Mouse (Mus musculus) limb, embryonic 11.5 days (tissue): ENCODE measurements at regions not wholly inside any gene's neighbourhood (a gene's known extent, or its start where the extent isn't known, plus 50 kb on each side); places are given as distances from the start of the nearest gene placed in this dataset.

ENCODE experiments used
- ATAC-seq: fragments of 200-750 bp; cut with Nextera tagmentation; 2 replicates; pipeline ENCODE4 v1.8.0; 2017; ENCODE audit warnings: low read depth; ENCODE audit not compliant: insufficient number of reproducible peaks, low FRiP score, low TSS enrichment
- DNase-seq: peaks from one replicate; pipeline ENCODE4 v3.0.0-alpha.2; 2015; ENCODE audit warnings: low spot score
- H3K27ac ChIP-seq: fragments of 300-500 bp; sonication (generic); replicated peaks from 2 replicates; pipeline ENCODE4 v1.5.1; 2014; ENCODE audit warnings: low read depth, mild to moderate bottlenecking, low read length
- H3K27me3 ChIP-seq: fragments of 300-500 bp; sonication (generic); 2 replicates; pipeline ENCODE4 v1.6.1; 2014; ENCODE audit warnings: mild to moderate bottlenecking, low read length, mixed read lengths; ENCODE audit not compliant: control insufficient read depth, insufficient read depth
- H3K36me3 ChIP-seq: fragments of 300-500 bp; sonication (generic); 2 replicates; pipeline ENCODE4 v1.6.1; 2014; ENCODE audit warnings: mild to moderate bottlenecking, low read length, moderate library complexity, mixed read lengths; ENCODE audit not compliant: control insufficient read depth, insufficient read depth
- H3K4me1 ChIP-seq: fragments of 300-500 bp; sonication (generic); 2 replicates; pipeline ENCODE4 v1.6.1; 2014; ENCODE audit warnings: low read length, mixed read lengths; ENCODE audit not compliant: control insufficient read depth, insufficient read depth
- H3K4me2 ChIP-seq: fragments of 300-500 bp; sonication (generic); 2 replicates; pipeline ENCODE4 v1.6.1; 2014; ENCODE audit warnings: low read depth, mild to moderate bottlenecking, moderate library complexity; ENCODE audit not compliant: severe bottlenecking
- H3K4me3 ChIP-seq: fragments of 300-500 bp; sonication (generic); 2 replicates; pipeline ENCODE4 v1.5.1; 2014; ENCODE audit warnings: low read depth, low read length
- H3K9ac ChIP-seq: fragments of 300-500 bp; sonication (generic); 2 replicates; pipeline ENCODE4 v1.6.1; 2014; ENCODE audit warnings: mild to moderate bottlenecking, low read length
- H3K9me3 ChIP-seq: fragments of 300-500 bp; sonication (generic); 2 replicates; pipeline ENCODE4 v1.6.1; 2016; ENCODE audit warnings: low read length; ENCODE audit not compliant: control insufficient read depth
- WGBS: fragments of 180-500 bp; shearing (Covaris S2); extraction: QIAGEN DNeasy Blood & Tissue Kit; methylation state at CpG from one replicate; pipeline ENCODE4 v1.1.7; 2014; 5-methylcytosine and 5-hydroxymethylcytosine counted together

DNA sequence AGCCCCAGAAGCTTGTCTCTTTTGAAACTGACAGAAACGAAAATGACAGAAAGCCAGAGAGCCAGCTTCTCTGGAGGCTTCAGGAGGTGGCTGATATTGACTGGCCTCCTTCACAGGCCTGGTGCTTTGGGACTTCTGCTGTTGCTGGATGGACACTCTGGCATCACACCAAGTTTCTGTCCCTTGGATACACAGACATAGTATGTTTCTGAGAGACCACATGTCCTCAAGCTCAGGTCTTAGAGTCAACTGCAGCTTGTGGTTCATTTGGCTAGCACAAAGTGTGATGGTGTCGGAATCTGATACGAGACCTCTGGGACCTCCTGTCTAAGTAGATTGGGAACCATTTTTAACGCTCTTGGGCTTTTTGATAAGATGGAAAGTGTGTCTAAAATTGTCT, 502.0 kb downstream of the Sqor start:
- no peaks in the 10 kb centered on the region for H3K27me3 ChIP-seq
- DNase-seq (no peak), ATAC-seq (no peak)
- H3K4me1 ChIP-seq, result no peaks in the 10 kb centered on the region
- 82% methylated on average over 4 of the region's 4 CpGs for WGBS
- H3K36me3 ChIP-seq, result no peaks in the 10 kb centered on the region
- no peak overlapping the region for H3K4me2 ChIP-seq
- H3K9ac ChIP-seq, result no peak overlapping the region
- no peak overlapping the region for H3K4me3 ChIP-seq
- H3K27ac ChIP-seq, result no peak overlapping the region
- H3K9me3 ChIP-seq, result no peaks in the 10 kb centered on the region

- DNase-seq, result no peak
- H3K4me1 ChIP-seq, result no peaks in the 10 kb centered on the region
- WGBS, result 88% methylated on average over 9 of the region's 9 CpGs
- H3K27me3 ChIP-seq, result no peaks in the 10 kb centered on the region
- 0 out of 2 replicates have a peak, but pooled peaks have one; percentile 31 for ATAC-seq
- H3K4me2 ChIP-seq, result no peak overlapping the region
- H3K9ac ChIP-seq, result no peak overlapping the region
- no peaks in the 10 kb centered on the region for H3K9me3 ChIP-seq
- no peak overlapping the region for H3K27ac ChIP-seq
- H3K36me3 ChIP-seq, result no peaks in the 10 kb centered on the region
- no peak overlapping the region for H3K4me3 ChIP-seq
Observed at GRCm38 (mm10) chr2:123274866-123275735, 510.1 kb downstream of the Sqor start.

DNA sequence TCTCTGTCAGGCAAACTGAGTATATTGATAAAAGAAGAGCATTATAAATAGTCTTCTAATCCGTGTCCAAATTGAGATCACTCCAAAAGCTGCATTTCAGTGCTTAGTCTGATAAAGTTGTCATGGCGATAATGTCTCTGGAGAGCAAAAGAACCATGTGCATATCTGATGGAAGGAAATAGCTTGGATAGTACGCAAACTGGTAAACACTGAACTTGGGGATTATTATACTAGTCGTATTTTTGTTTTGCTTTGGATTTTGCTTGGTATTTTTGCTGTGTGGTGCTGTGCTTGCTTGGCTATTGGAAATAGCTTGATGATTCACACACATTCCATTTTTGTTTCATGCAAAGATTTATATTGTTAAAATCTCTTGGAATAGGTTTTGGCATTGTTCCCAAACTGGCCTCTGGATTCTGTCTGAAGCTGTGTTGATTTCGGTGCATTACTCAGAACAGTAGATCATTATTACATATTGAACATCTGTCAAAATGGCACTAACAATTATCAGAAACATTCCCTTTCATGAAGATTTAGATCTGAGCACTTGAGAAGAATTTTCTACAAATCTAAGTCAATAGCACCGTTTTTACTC, 510.8 kb downstream of the Sqor start:
- ATAC-seq (no peak), DNase-seq (no peak)
- Histone ChIP-seq H3K36me3 (no peaks in the 10 kb centered on the region), H3K4me1 (no peaks in the 10 kb centered on the region), H3K9ac (no peak overlapping the region), H3K9me3 (no peaks in the 10 kb centered on the region), H3K4me3 (no peak overlapping the region), H3K27me3 (no peaks in the 10 kb centered on the region), H3K4me2 (no peak overlapping the region), H3K27ac (no peak overlapping the region)
- WGBS, result 85% methylated on average over 6 of the region's 6 CpGs

GRCm38 (mm10) chr2:123311554-123312276, 546.7 kb downstream of the Sqor start:
- Histone ChIP-seq H3K4me2 (no peak overlapping the region), H3K4me3 (no peak overlapping the region), H3K4me1 (no peaks in the 10 kb centered on the region), H3K9me3 (no peaks in the 10 kb centered on the region), H3K27me3 (no peaks in the 10 kb centered on the region), H3K9ac (no peak overlapping the region), H3K36me3 (no peaks in the 10 kb centered on the region), H3K27ac (no peak overlapping the region)
- DNase-seq (no peak), ATAC-seq (no peak)
- 74% methylated on average over 6 of the region's 6 CpGs for WGBS

DNA sequence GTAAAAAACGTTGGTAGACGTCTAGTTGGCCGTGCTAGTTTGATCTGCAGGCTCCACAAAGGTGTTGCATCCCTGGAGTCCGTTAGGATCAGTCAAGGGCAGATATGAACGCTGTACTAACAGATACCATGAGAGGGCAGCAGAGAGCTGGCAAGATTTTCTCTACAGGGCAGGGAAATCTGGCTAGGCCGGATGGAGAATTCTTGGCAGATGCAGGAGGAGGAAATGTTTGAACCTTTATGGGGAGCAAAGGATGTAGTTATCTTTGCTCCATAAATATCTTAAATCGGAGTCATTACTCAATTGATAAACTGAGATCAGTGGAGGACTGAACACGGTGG, 547.2 kb downstream of the Sqor start:
- H3K4me2 ChIP-seq, result no peak overlapping the region
- WGBS, result 28% methylated on average over 8 of the region's 8 CpGs
- no peak overlapping the region for H3K9ac ChIP-seq
- H3K4me1 ChIP-seq, result no peaks in the 10 kb centered on the region
- DNase-seq (peak; percentile 84), ATAC-seq (peak; percentile 73; the same call in 1 of the 2 replicates)
- H3K36me3 ChIP-seq, result no peaks in the 10 kb centered on the region
- H3K27ac ChIP-seq, result no peak overlapping the region
- H3K9me3 ChIP-seq, result no peaks in the 10 kb centered on the region
- H3K4me3 ChIP-seq, result no peak overlapping the region
- no peaks in the 10 kb centered on the region for H3K27me3 ChIP-seq

DNA sequence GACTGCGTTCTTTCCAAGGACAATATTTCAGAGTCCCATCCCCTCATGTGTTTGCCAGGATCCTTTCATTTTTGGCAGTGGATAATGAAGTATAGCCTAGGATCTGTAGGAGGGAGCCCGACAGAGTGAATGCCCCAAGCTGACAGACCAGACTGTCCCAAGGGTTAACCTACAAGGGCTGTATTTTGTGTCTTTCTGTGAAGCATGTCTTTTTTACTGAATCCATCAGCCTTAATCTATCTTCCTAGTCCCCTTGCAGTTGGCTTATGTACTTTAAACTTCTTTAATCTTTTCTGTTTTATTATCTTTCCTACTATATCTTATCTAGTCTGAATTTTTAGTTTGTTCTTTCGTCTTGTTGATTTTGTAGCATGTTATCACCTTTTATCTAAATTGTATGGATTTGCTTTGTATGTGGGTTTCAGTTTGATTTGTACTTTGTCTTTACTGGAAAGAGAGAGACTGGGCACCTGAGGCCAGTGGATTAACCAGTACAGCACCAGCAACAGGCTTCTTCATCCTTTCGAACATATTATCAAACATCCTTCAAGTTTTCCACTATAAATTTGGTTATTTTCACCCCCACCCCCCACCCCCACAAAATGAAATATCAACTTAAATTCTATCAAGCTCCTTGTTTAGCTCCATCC, 555.5 kb downstream of the Sqor start:
- 90% methylated on average over 4 of the region's 4 CpGs for WGBS
- no peak overlapping the region for H3K4me3 ChIP-seq
- ATAC-seq (no peak), DNase-seq (no peak)
- H3K27ac ChIP-seq, result no peak overlapping the region
- H3K4me1 ChIP-seq, result no peaks in the 10 kb centered on the region
- H3K9ac ChIP-seq, result no peak overlapping the region
- no peaks in the 10 kb centered on the region for H3K9me3 ChIP-seq
- no peaks in the 10 kb centered on the region for H3K27me3 ChIP-seq
- no peaks in the 10 kb centered on the region for H3K36me3 ChIP-seq
- H3K4me2 ChIP-seq, result no peak overlapping the region

DNA sequence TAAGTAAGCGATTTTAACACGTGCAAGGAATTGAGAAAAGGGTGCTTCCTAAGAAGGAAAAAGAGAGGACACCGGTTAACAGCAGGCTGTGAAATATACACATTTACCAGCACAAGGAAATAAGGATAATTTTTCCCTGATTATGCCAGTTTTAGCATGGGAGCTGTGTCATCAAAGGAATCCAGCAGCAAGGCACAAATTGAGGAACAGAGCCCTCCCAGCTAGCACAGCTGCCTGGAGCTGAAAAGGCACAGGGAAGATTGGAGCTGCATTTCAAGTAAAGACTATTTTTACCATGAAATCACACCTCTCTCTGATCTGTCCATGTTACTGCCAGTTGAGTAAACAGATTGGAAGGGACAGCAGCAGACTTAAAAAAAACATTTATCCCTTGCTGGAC, 558.7 kb downstream of the Sqor start:
- Histone ChIP-seq H3K9me3 (no peaks in the 10 kb centered on the region), H3K27me3 (no peaks in the 10 kb centered on the region), H3K9ac (no peak overlapping the region), H3K27ac (no peak overlapping the region), H3K4me2 (no peak overlapping the region), H3K36me3 (no peaks in the 10 kb centered on the region), H3K4me3 (no peak overlapping the region), H3K4me1 (no peaks in the 10 kb centered on the region)
- ATAC-seq (no peak), DNase-seq (no peak)
- 89% methylated on average over 3 of the region's 3 CpGs for WGBS

DNA sequence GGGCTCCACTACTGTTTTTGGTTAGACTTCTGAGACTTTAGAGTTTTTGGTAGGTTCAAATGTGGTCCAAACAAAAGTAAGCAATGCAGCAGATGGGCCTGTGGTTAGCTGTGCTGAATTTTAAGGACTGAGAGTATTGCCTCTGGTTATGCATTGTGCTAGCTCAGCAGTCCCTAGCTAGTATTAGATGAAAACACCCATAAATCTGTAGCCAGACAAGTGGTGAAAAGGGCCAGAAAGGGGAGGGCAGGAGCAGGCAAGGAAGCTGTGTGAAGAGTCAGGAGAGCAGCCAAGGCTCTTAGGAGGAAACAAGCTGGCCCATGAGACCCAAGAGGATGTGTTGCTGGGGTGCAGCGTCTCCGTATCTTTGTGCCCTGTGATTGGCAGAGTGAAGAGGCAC, 559.9 kb downstream of the Sqor start:
- ATAC-seq, result no peak
- H3K4me3 ChIP-seq, result no peak overlapping the region

More for the DNA sequence above, 559.9 kb downstream of the Sqor start:
- Histone ChIP-seq H3K27me3 (no peaks in the 10 kb centered on the region), H3K36me3 (no peaks in the 10 kb centered on the region), H3K27ac (no peak overlapping the region), H3K9ac (no peak overlapping the region), H3K4me1 (no peaks in the 10 kb centered on the region), H3K4me2 (no peak overlapping the region), H3K9me3 (no peaks in the 10 kb centered on the region)
- WGBS, result 69% methylated on average over 2 of the region's 2 CpGs
- no peak for DNase-seq
